Mouse (Mus musculus) gastrocnemius, postnatal 14 days (tissue): Measurements from ENCODE around the gene Smndc1. TPM values are rescaled to one million over a fixed set of nuclear protein-coding genes. Genes with fewer than 3 reads are reported as not detected.

Source experiments
- DNase-seq: peaks from one replicate; pipeline ENCODE4 v3.0.0; 2021; ENCODE audit warnings: mixed read lengths
- intact Hi-C: fragments of 180-260 bp; cut with DNase I; formaldehyde crosslinking; loops from one replicate; pipeline ENCODE4 v1.15.1; 2025; ENCODE audit warnings: low total_unique reads
- total RNA-seq, 2 experiments: library from RNA; stranded (reverse); gene quantifications; 2 replicates each; pipeline ENCODE4 v1.2.3; 2021

Gene Smndc1
- total RNA-seq, 2 experiments from 2014 or later: 24.3 to 26.6 TPM

DNA sequence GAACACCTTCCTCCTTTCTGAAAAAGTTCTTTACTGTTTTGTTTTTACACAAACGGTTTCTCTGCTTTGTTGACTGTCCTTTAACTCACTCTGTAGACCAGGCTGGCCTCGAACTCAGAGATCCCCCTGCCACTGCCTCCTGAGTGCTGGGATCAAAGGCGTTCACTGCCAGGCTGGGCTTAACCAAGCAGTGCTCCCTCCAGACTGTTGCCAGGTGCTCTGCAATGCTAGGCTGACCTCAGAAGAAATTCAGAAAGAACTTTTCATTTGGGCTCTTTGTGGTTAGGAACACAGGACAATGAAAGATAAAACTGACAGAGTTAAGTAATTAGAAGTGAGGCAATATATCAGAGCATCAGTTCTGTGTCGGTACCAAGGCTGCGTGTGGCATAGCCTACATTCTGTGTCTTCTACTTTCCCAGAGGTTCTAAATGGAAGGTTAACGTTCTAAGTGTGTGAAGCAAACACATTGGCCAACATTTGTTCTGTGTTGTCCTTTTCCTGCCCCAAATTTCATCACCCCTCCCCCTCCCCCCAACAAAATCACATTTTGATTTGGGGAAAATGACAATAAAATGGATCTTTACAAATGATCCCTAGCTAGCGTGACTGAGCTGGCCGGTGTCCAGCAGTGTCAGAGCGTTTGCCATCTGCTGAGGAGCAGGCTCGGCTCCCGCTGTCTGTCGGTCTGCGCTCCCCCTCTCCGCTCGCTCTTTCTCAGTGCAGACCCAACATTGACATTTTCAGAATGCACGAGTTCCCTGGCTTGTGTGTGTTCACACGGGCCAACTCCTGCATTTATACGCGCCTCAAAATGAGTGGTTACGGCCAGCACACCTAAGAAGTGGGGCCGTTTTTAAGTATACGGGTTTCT lies 31.0 kb downstream of the Smndc1 start:
- intact Hi-C loops: no loop called here
- DNase-seq: peak; percentile 67

DNA sequence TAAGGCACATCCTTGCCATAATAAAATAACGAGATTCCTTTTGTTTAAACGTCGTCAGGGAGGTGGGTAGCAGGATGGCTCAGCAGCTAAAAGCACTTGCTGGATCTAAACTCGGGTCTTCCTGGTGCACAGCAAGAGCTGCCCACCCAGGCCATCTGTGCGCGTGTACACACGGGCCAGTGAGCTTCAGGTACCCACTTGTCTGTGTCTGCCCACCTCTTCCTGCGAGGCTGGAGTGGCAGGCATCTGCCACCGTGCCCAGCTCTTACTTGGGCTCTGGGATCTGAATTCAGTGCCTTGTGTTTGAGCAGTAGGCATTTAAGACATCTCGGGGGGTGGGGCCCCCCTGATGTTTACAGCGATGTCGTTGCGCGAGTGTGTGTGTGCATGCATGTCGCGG lies 35.3 kb downstream of the Smndc1 start:
- intact Hi-C loops: no loop called here
- DNase-seq: no peak

DNA sequence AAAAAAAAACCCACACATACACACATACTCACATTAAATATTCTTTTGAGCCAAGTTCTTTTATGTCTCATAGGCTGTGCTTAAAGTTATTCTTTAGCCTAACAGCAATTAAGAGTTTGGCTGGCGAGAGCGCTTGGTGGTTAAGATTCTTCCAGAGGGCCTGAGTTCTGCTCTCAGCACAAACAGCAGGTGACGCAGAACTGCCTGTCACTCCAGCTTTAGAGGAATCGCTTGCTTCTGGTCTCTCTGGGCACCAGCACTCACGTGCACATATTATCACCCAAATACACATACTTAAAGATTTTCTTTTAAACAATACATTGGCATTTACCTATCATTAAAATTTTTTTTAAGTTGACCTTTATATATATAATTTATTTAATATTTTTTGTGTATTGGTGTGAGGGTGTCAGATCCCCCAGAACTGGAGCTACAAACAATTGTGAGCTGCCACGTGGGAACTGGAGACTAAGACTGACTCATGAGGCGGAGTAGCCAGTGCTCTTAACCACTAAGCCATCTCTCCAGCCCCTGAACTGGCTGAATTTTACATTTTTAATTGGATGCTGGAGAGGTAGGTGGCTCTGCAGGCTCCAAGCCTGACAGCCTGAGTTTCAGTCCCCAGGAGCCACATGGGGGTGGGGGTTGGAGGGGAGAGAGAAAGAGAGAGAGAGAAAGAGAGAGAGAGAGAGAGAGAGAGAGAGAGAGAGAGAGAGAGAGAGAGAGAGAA lies 35.9 kb downstream of the Smndc1 start:
- intact Hi-C loops: no loop called here

GRCm38 (mm10) chr19:53353864-53354263 lies 36.5 kb downstream of the Smndc1 start:
- intact Hi-C loops: no loop called here
- no peak for DNase-seq

More for the DNA sequence above, 35.9 kb downstream of the Smndc1 start:
- DNase-seq: no peak

DNA sequence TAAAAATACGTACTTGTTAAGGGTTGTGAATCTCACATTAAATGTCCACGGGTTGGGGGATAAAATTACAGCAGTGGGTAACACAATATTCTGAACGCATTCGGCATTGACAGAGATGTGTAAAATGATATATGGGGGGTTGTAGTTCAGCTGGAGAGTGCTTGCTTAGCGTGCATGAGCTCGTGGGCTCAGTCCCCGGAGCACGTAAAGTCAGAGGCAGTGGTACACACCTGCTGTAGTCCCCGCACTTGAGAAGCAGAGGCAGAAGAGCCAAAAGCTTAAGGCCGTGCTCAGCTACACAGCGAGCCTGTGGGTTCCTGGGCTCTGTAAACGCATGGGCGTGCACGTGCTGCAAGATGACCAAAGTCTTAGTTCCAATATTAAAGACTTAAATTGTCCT lies 44.6 kb downstream of the Smndc1 start:
- intact Hi-C loops: no loop called here
- no peak for DNase-seq

- DNase-seq: no peak
- intact Hi-C loops: no loop called here
Measured at GRCm38 (mm10) chr19:53344062-53344461, 46.3 kb downstream of the Smndc1 start.

DNA sequence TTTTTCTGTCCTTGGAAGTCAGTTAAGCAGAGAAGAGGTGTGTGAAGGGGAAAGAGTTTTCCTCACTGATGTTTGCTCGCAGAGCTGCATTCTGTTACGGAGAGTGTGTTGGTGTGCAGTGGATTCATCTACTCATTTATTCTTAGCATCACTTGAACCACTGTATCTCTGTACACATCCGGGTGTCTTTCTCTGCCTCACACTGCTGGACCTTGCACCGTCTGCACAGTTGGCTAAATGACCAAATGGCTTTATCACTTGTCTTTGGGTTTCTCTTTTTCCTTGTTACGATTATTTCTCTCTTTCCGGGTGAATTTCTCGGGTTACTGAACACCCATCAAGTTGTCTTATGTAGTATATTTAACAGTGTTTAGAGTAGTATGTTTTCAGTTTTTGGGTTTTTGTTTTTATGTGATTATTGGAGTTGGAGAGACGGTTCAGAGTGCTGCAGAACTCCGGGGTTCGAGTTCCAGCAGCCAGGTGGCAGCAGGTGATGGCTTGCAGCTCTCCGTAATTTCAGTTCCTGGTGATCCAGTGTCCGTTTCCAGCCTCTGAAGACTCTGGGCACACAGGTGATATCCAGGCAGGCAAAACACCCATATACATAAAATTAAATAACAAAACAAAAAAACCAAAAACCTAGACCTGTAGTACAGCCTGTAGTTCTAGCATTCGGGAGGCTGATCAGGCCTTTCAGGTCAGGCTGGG lies 47.0 kb downstream of the Smndc1 start:
- intact Hi-C loops: no loop called here
- no peak for DNase-seq

- intact Hi-C loops: no loop called here
- DNase-seq: no peak
Measured at GRCm38 (mm10) chr19:53340423-53340822, 50.0 kb downstream of the Smndc1 start.

GRCm38 (mm10) chr19:53335241-53335640 lies 55.1 kb downstream of the Smndc1 start:
- DNase-seq: no peak
- intact Hi-C loops: no loop called here

DNA sequence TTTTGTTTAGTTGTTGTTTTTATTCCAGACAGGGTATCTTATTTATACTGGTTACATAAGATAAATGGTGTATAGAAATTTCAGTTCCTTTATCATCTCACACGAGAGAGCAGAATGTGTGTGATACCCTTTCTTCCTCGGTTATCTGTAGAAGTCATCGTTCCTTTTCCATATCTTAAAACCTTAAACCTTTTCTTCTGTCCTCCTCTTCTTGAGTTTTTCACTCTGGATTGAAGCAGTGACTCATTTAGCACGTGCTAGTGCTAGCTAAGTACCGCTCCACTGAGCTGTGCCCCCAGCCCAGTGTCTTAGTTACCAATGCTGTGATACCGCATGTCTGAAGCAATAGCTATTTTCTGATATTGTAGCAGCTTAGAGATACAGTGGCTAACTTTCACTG lies 56.6 kb downstream of the Smndc1 start:
- no peak for DNase-seq
- intact Hi-C loops: no loop called here

DNA sequence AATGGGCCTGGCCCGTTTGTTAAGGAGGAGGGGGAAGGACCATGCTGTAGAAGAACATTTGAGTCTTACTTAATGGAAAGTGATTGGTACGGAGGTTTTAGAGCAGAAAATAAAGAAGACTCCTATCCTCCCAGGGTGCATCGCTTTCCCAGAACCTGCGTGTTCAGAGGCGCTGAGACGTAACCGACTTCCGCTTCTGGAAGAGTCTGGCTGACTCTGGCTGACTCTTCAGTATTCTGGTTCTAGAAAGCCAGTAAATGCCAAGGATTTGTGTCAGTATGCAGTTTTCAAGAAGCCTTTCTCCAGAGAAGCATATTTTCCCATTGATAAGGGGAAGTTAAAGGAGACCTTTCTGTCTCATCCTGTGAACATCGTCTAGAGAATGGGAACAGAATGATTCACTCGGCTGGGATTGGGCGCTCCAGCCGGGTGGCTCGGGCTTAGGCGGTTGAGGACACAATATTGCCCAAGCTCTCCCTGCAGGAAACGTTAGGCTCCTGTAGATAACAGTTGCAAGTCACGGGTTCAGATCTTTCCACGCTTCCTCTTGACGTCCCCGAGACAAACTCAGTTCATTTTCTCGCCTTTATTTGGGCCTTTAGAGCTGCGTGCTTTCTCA lies 58.4 kb downstream of the Smndc1 start:
- DNase-seq: no peak
- intact Hi-C loops: no loop called here

DNA sequence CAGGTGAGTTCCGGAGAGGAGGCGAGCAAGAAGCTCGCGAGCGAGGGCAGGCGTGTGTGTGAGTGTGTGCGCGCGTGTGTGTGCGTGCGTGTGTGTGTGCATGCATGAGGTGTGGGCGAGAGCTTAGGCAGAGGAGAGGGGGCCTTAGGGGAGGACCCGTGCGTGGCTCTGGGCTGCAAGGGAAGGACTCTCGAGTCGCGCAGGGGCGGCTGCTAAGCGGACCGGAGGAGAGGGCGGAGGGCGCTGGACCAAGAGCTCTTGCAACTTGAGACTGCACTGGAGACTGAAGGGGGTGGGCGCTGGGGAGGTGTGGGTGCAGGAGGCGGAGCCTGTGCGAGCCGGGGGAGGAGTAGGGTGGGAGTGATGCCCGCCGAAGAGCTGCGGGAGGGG lies 60.4 kb downstream of the Smndc1 start:
- peak; percentile 83 for DNase-seq
- intact Hi-C loops: loop anchor here (10.0 kb wide), 1 partner anchor 185 kb away; the partner anchor contains the start of gene Add3

Other genes starting within 250 kb of the Smndc1 start
- gene Mxi1, start 80.1 kb downstream of the Smndc1 start, total RNA-seq: 10 to 100 TPM; 30.5 to 31.5 TPM
- not detected for gene Gm10197, start 18.8 kb downstream of the Smndc1 start, total RNA-seq
- 1 to 10 TPM; 1.3 to 2.2 TPM for gene Dusp5, start 138.5 kb upstream of the Smndc1 start, total RNA-seq
- gene Nutf2-ps1, start 198.5 kb upstream of the Smndc1 start, total RNA-seq: 10 to 100 TPM; 74.8 to 76.8 TPM
- gene Smc3, start 209.8 kb upstream of the Smndc1 start, total RNA-seq: 10 to 100 TPM; 15.6 to 17.5 TPM